Mouse (Mus musculus): ENCODE data around the gene Ankrd7. TPM values are rescaled to one million over a fixed set of nuclear protein-coding genes. Genes with fewer than 3 reads are reported as not detected.

Ankrd7 gene
- polyA plus RNA-seq, 1 experiment from 2014 or later = not detected

- H3K9me3 ChIP-seq (ENCODE audit: control insufficient read depth, low read length) = no peaks in the 10 kb centered on the region
- no peaks in the 10 kb centered on the region for H3K27me3 ChIP-seq (ENCODE audit: control insufficient read depth, insufficient read depth, low read length)
- ATAC-seq (ENCODE audit: low read depth) = no peak
- H3K36me3 ChIP-seq (ENCODE audit: control insufficient read depth, insufficient read depth, low read length) = peaks cover 9% of the 10 kb centered on the region
- no peak overlapping the region for H3K4me3 ChIP-seq (ENCODE audit: low read depth, low read length)
- H3K4me1 ChIP-seq (ENCODE audit: control insufficient read depth, insufficient read depth, low read length) = peaks cover under 1% of the 10 kb centered on the region
- no peak overlapping the region for H3K27ac ChIP-seq (ENCODE audit: low read depth, low read length)
- H3K4me2 ChIP-seq (ENCODE audit: low read depth, low read length) = no peak overlapping the region
- H3K9ac ChIP-seq (replicated peaks; ENCODE audit: low read depth, low read length) = no peak overlapping the region
These were observed 10.8 kb upstream of the Ankrd7 start for GRCm38 (mm10) chr6:18855323-18855722.

GRCm38 (mm10) chr6:18856487-18857078 is 9.5 kb upstream of the Ankrd7 start:
- H3K4me2 ChIP-seq (ENCODE audit: low read depth, low read length) = no peak overlapping the region
- H3K9me3 ChIP-seq (ENCODE audit: control insufficient read depth, low read length) = no peaks in the 10 kb centered on the region
- H3K4me1 ChIP-seq (ENCODE audit: control insufficient read depth, insufficient read depth, low read length) = no peaks in the 10 kb centered on the region
- H3K9ac ChIP-seq (replicated peaks; ENCODE audit: low read depth, low read length) = no peak overlapping the region
- no peak overlapping the region for H3K4me3 ChIP-seq (ENCODE audit: low read depth, low read length)
- ATAC-seq (ENCODE audit: low read depth) = no peak; the same call in 1 of the 2 replicates
- H3K36me3 ChIP-seq (ENCODE audit: control insufficient read depth, insufficient read depth, low read length) = peaks cover 9% of the 10 kb centered on the region
- 98% methylated on average over 3 of the region's 3 CpGs for WGBS
- no peaks in the 10 kb centered on the region for H3K27me3 ChIP-seq (ENCODE audit: control insufficient read depth, insufficient read depth, low read length)
- no peak overlapping the region for H3K27ac ChIP-seq (ENCODE audit: low read depth, low read length)

- H3K36me3 ChIP-seq (ENCODE audit: control insufficient read depth, insufficient read depth, low read length) = no peaks in the 10 kb centered on the region
- H3K4me3 ChIP-seq (ENCODE audit: low read depth, low read length) = no peak overlapping the region
- H3K4me2 ChIP-seq (ENCODE audit: low read depth, low read length) = no peak overlapping the region
- H3K27me3 ChIP-seq (ENCODE audit: control insufficient read depth, insufficient read depth, low read length) = no peaks in the 10 kb centered on the region
- no peaks in the 10 kb centered on the region for H3K4me1 ChIP-seq (ENCODE audit: control insufficient read depth, insufficient read depth, low read length)
- no peak; the same call in 1 of the 2 replicates for ATAC-seq (ENCODE audit: low read depth)
- H3K9ac ChIP-seq (replicated peaks; ENCODE audit: low read depth, low read length) = no peak overlapping the region
- WGBS = 62% methylated on average over 2 of the region's 2 CpGs
- no peaks in the 10 kb centered on the region for H3K9me3 ChIP-seq (ENCODE audit: control insufficient read depth, low read length)
- no peak overlapping the region for H3K27ac ChIP-seq (ENCODE audit: low read depth, low read length)
These were observed 22.9 kb downstream of the Ankrd7 start for GRCm38 (mm10) chr6:18889030-18889429.

- Histone ChIP-seq H3K9me3 (ENCODE audit: control insufficient read depth, low read length) (no peaks in the 10 kb centered on the region), H3K27me3 (ENCODE audit: control insufficient read depth, insufficient read depth, low read length) (no peaks in the 10 kb centered on the region), H3K36me3 (ENCODE audit: control insufficient read depth, insufficient read depth, low read length) (no peaks in the 10 kb centered on the region), H3K4me2 (ENCODE audit: low read depth, low read length) (no peak overlapping the region), H3K27ac (ENCODE audit: low read depth, low read length) (no peak overlapping the region), H3K4me3 (ENCODE audit: low read depth, low read length) (no peak overlapping the region), H3K9ac (replicated peaks; ENCODE audit: low read depth, low read length) (no peak overlapping the region), H3K4me1 (ENCODE audit: control insufficient read depth, insufficient read depth, low read length) (no peaks in the 10 kb centered on the region)
- no peak for ATAC-seq (ENCODE audit: low read depth)
These were observed 28.0 kb downstream of the Ankrd7 start for GRCm38 (mm10) chr6:18894142-18894541.

GRCm38 (mm10) chr6:18907173-18907572 is 41.1 kb downstream of the Ankrd7 start:
- H3K4me3 ChIP-seq (ENCODE audit: low read depth, low read length) = no peak overlapping the region
- no peak overlapping the region for H3K9ac ChIP-seq (replicated peaks; ENCODE audit: low read depth, low read length)
- 0 out of 2 replicates have a peak, but pooled peaks have one; percentile 44 for ATAC-seq (ENCODE audit: low read depth)
- no peak overlapping the region for H3K27ac ChIP-seq (ENCODE audit: low read depth, low read length)
- H3K27me3 ChIP-seq (ENCODE audit: control insufficient read depth, insufficient read depth, low read length) = no peaks in the 10 kb centered on the region
- 87% methylated on average over 2 of the region's 2 CpGs for WGBS
- no peaks in the 10 kb centered on the region for H3K9me3 ChIP-seq (ENCODE audit: control insufficient read depth, low read length)
- H3K36me3 ChIP-seq (ENCODE audit: control insufficient read depth, insufficient read depth, low read length) = no peaks in the 10 kb centered on the region
- H3K4me1 ChIP-seq (ENCODE audit: control insufficient read depth, insufficient read depth, low read length) = no peaks in the 10 kb centered on the region
- H3K4me2 ChIP-seq (ENCODE audit: low read depth, low read length) = no peak overlapping the region

GRCm38 (mm10) chr6:18913179-18913578 is 47.1 kb downstream of the Ankrd7 start:
- Histone ChIP-seq H3K4me2 (ENCODE audit: low read depth, low read length) (no peak overlapping the region), H3K27ac (ENCODE audit: low read depth, low read length) (no peak overlapping the region), H3K4me1 (ENCODE audit: control insufficient read depth, insufficient read depth, low read length) (no peaks in the 10 kb centered on the region), H3K36me3 (ENCODE audit: control insufficient read depth, insufficient read depth, low read length) (no peaks in the 10 kb centered on the region), H3K4me3 (ENCODE audit: low read depth, low read length) (no peak overlapping the region), H3K9ac (replicated peaks; ENCODE audit: low read depth, low read length) (no peak overlapping the region), H3K27me3 (ENCODE audit: control insufficient read depth, insufficient read depth, low read length) (no peaks in the 10 kb centered on the region), H3K9me3 (ENCODE audit: control insufficient read depth, low read length) (no peaks in the 10 kb centered on the region)
- no peak for ATAC-seq (ENCODE audit: low read depth)
- WGBS = 77% methylated on average over 4 of the region's 4 CpGs

GRCm38 (mm10) chr6:18916021-18916420 is 49.9 kb downstream of the Ankrd7 start:
- WGBS = 22% methylated on average over 4 of the region's 4 CpGs
- no peak overlapping the region for H3K4me2 ChIP-seq (ENCODE audit: low read depth, low read length)
- H3K36me3 ChIP-seq (ENCODE audit: control insufficient read depth, insufficient read depth, low read length) = no peaks in the 10 kb centered on the region
- H3K4me1 ChIP-seq (ENCODE audit: control insufficient read depth, insufficient read depth, low read length) = no peaks in the 10 kb centered on the region
- no peak overlapping the region for H3K9ac ChIP-seq (replicated peaks; ENCODE audit: low read depth, low read length)
- no peaks in the 10 kb centered on the region for H3K27me3 ChIP-seq (ENCODE audit: control insufficient read depth, insufficient read depth, low read length)
- no peaks in the 10 kb centered on the region for H3K9me3 ChIP-seq (ENCODE audit: control insufficient read depth, low read length)
- ATAC-seq (ENCODE audit: low read depth) = peak; percentile 93
- no peak overlapping the region for H3K27ac ChIP-seq (ENCODE audit: low read depth, low read length)
- H3K4me3 ChIP-seq (ENCODE audit: low read depth, low read length) = no peak overlapping the region

GRCm38 (mm10) chr6:18916471-18916870 is 50.4 kb downstream of the Ankrd7 start:
- H3K27ac ChIP-seq (ENCODE audit: low read depth, low read length) = no peak overlapping the region
- 55% methylated on average over 4 of the region's 4 CpGs for WGBS
- H3K4me3 ChIP-seq (ENCODE audit: low read depth, low read length) = no peak overlapping the region
- no peaks in the 10 kb centered on the region for H3K27me3 ChIP-seq (ENCODE audit: control insufficient read depth, insufficient read depth, low read length)
- no peaks in the 10 kb centered on the region for H3K36me3 ChIP-seq (ENCODE audit: control insufficient read depth, insufficient read depth, low read length)
- H3K4me1 ChIP-seq (ENCODE audit: control insufficient read depth, insufficient read depth, low read length) = no peaks in the 10 kb centered on the region
- H3K9ac ChIP-seq (replicated peaks; ENCODE audit: low read depth, low read length) = no peak overlapping the region
- no peak for ATAC-seq (ENCODE audit: low read depth)
- no peaks in the 10 kb centered on the region for H3K9me3 ChIP-seq (ENCODE audit: control insufficient read depth, low read length)
- H3K4me2 ChIP-seq (ENCODE audit: low read depth, low read length) = no peak overlapping the region
